Mouse (Mus musculus): ENCODE data around the gene Grb14. TPM values are rescaled to one million over a fixed set of nuclear protein-coding genes. Genes with fewer than 3 reads are reported as not detected.

The Grb14 gene
- polyA plus RNA-seq, 1 experiment from 2014 or later: 111 TPM

Other genes with a start within 250 kb of the Grb14 start
- gene Cobll1, start 214.4 kb upstream of the Grb14 start, polyA plus RNA-seq (2015; fragmentation: Nextera tagmentation; extraction: Ambion mirVana): 9.9 and 10.7 TPM in 2 replicates

Data from heart, embryonic 15.5 days (tissue).